Mouse (Mus musculus): ENCODE data around the gene Nlk. TPM values are rescaled to one million over a fixed set of nuclear protein-coding genes. Genes with fewer than 3 reads are reported as not detected.
"Not testable (repeated sequence)": the region's sequence is repeated elsewhere in the genome, so short reads cannot be mapped to it uniquely, and the experiment has no call there.

Gene Nlk
- total RNA-seq, 2 experiments from 2014 or later = 49.3 to 52.0 TPM

- no peak for DNase-seq
- intact Hi-C loops (cut with DNase I) = loop anchor here (10.0 kb wide), 1 partner anchor 134 kb away; the partner anchor contains the start of gene Lyrm9
Observed at GRCm38 (mm10) chr11:78691201-78691600, 6.0 kb downstream of the Nlk start.

DNA sequence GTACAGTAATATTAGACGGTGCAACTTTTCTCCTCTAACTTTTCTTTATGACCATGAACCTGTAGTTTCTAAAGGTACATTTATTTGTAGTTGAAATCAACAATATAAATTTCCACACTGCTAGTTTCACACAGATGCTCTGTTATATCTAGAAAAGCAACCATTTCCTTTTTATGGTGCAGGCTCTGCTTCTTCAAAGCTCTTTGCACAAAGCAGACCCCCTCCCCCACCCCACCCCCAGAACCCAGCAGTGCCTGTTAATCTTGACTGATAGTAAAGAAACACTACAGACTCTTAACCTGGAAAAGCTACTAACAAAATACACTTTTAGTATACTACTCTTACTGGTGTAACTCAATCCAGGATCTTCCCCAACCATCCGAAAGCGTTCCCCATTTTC lies 6.6 kb downstream of the Nlk start:
- no peak for DNase-seq
- intact Hi-C loops (cut with DNase I) = loop anchor here (10.0 kb wide), 1 partner anchor 134 kb away; the partner anchor contains the start of gene Lyrm9

DNA sequence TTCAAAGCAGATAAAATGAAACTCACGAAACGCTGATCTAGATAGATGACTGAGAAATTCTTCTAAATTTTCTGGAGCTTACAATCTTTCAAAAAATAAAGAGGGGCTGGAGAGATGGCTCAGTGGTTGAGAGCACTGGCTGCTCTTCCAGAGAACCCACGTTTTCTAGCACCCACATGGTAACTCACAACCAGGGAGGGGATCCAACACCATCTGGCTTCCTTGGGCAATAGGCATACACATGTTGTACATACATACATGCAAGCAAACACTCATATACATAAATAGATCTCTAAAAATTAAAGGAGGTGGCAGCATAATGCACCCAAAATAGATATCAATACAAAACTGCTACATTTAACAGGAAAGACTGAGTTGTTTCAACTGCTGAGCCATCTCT lies 16.1 kb downstream of the Nlk start:
- intact Hi-C loops (cut with DNase I) = no loop called here
- DNase-seq = no peak

GRCm38 (mm10) chr11:78678761-78679160 lies 18.4 kb downstream of the Nlk start:
- no peak for DNase-seq
- intact Hi-C loops (cut with DNase I) = loop anchor here (10.0 kb wide), 1 partner anchor 74 kb away; no protein-coding TSS in a partner anchor

GRCm38 (mm10) chr11:78668647-78669046 lies 28.5 kb downstream of the Nlk start:
- intact Hi-C loops (cut with DNase I) = no loop called here
- no peak for DNase-seq

DNA sequence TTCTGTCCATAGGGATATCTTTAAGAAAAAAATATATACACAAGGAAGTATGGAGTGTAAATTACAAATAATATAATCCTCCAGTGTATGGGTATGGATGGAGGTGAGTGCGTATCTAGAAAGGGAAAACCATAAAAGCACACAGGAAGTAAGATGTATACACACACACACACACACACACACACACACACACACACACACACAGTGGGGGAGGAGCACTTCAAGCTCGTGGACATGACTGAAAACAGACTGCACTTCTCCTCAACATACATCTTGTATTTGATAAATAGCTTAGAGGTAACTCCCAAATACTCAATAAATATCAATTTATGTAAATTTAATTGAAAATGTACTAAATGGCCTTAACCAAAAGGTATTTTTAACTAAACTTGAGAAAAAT lies 32.3 kb downstream of the Nlk start:
- intact Hi-C loops (cut with DNase I) = no loop called here
- no peak for DNase-seq

- no peak for DNase-seq
- intact Hi-C loops (cut with DNase I) = no loop called here
Observed at GRCm38 (mm10) chr11:78663916-78664315, 33.3 kb downstream of the Nlk start.

DNA sequence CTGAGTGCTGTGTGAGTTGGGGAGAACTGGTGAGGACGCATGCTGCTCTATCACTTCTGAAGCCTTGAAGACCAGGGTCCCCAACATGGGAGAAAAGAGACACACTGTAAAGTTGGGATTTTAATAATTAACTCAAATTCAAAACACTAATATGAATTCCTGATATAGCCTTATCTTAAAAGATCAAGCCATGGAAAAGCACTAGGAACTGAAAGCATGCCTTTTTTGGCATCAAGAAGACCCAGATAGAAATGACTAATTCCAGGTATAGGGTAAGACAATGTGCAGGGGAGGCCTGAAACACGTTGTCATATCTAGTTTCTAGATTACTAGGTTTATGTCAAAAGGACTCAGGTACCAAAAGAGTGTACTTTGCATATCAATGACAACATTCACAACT lies 48.0 kb downstream of the Nlk start:
- DNase-seq = no peak
- intact Hi-C loops (cut with DNase I) = no loop called here

GRCm38 (mm10) chr11:78648405-78648804 lies 48.8 kb downstream of the Nlk start:
- DNase-seq; intact Hi-C loops (cut with DNase I): not testable (repeated sequence)

DNA sequence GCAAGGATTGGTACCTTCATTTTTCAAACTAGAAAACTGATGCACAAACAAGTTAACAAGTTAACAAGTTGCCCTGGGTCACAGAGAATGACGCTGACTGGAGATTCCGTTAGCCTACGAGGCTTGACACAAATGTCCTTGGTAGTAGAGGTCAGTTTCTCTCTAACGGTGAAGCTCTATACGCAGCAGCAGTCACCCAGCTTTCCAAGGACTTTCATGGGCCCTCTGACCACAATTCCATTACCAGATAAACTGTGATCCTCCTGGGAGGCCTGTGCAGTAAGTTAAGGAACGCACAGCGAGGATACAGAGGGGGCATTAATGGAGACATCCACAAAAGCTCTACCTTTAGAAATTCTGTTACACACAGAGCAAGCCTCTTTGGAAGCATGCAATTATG lies 53.4 kb downstream of the Nlk start:
- no peak for DNase-seq
- intact Hi-C loops (cut with DNase I) = no loop called here

DNA sequence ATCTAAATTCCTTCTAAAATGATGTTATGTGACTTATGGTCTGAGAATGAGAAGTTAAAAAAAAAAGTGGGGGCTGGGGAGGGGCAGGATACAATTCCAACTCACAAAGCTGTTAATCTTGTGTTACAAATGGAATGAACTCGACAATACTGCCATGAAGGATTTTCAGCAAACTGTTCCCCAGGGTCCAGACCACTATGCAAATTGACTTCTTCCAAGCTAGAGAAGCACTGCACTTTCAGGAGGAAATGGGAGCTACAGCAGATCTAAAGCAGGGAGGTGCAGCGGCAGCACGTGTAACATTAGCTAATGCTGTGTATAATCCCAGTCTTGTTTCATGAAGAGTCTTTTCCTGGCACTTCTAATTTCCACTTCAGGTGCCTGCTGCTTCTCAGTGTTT lies 55.0 kb downstream of the Nlk start:
- no peak for DNase-seq

GRCm38 (mm10) chr11:78641088-78641487 lies 56.1 kb downstream of the Nlk start:
- intact Hi-C loops (cut with DNase I) = no loop called here
- DNase-seq = no peak

More for the DNA sequence above, 55.0 kb downstream of the Nlk start:
- intact Hi-C loops (cut with DNase I) = no loop called here

- no peak for DNase-seq
- intact Hi-C loops (cut with DNase I) = no loop called here
Observed at GRCm38 (mm10) chr11:78632782-78633181, 64.4 kb downstream of the Nlk start.

GRCm38 (mm10) chr11:78628871-78629270 lies 68.3 kb downstream of the Nlk start:
- no peak for DNase-seq
- intact Hi-C loops (cut with DNase I) = no loop called here

- DNase-seq = no peak
- intact Hi-C loops (cut with DNase I) = no loop called here
Observed at GRCm38 (mm10) chr11:78624377-78624776, 72.8 kb downstream of the Nlk start.

GRCm38 (mm10) chr11:78621926-78622325 lies 75.2 kb downstream of the Nlk start:
- no peak for DNase-seq
- intact Hi-C loops (cut with DNase I) = no loop called here

DNA sequence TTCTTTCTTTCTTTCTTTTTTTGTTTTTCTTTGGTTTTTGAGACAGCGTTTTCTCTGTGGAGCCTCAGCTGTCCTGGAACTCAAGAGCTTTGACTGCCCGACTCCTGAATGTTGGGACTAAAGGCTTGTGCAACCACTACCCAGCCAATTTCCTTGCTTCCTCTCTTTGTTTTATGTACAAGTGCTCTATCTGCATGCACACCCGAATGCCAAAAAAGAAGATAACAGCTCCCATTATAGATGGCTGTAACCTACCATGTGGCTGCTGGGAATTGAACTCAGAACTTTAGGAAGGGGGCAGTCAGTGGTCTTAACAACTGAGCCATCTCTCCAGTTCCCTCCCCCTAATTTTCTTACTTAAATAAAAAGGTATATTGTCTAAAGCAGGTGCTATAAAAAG lies 77.0 kb downstream of the Nlk start:
- intact Hi-C loops (cut with DNase I) = no loop called here
- no peak for DNase-seq

DNA sequence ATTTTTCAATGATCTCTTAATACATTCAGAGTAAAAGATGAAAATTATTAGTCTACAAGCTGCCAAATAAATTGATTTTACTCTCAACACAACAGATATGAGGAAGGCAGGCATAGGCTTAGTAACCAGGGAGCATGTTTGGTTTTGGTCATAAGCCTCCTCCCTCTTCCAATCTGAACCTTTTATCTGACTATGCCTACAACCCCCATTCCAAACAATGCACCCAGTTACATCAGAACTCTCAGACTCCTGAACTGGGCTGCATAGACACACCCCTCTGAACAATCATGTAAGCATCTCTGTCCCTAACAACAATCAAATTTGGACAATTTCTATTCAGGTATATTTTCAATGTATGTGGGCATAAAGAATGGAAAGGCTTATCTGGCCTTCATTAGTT lies 85.9 kb downstream of the Nlk start:
- no peak for DNase-seq
- intact Hi-C loops (cut with DNase I) = no loop called here

DNA sequence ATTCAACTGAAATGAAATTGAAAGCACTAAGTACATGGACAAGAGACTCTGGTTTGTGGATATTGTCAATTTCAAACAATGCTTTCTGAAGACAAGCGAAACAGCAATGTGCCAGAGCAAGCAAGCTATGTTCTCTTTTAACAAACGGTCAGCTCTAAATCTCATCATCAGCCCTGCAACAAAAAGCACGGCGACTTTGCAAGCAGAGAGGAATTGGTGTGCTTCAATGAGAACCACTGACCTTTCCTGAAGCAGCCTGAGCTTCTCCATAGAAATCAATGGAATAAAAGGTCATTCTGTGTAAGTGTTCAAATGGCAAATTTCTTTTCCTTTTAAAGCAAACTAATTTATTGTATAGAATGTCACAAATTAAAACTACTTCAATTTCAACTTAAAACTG lies 87.5 kb downstream of the Nlk start:
- intact Hi-C loops (cut with DNase I) = loop anchor here (10.0 kb wide), 1 partner anchor 65 kb away; no protein-coding TSS in a partner anchor
- DNase-seq = no peak

GRCm38 (mm10) chr11:78604826-78605225 lies 92.3 kb downstream of the Nlk start:
- intact Hi-C loops (cut with DNase I) = loop anchor here (10.0 kb wide), 1 partner anchor 70 kb away; no protein-coding TSS in a partner anchor
- no peak for DNase-seq

- intact Hi-C loops (cut with DNase I) = loop anchor here (10.0 kb wide), 1 partner anchor 72 kb away; no protein-coding TSS in a partner anchor
- DNase-seq = no peak
Observed at GRCm38 (mm10) chr11:78602781-78603180, 94.4 kb downstream of the Nlk start.

DNA sequence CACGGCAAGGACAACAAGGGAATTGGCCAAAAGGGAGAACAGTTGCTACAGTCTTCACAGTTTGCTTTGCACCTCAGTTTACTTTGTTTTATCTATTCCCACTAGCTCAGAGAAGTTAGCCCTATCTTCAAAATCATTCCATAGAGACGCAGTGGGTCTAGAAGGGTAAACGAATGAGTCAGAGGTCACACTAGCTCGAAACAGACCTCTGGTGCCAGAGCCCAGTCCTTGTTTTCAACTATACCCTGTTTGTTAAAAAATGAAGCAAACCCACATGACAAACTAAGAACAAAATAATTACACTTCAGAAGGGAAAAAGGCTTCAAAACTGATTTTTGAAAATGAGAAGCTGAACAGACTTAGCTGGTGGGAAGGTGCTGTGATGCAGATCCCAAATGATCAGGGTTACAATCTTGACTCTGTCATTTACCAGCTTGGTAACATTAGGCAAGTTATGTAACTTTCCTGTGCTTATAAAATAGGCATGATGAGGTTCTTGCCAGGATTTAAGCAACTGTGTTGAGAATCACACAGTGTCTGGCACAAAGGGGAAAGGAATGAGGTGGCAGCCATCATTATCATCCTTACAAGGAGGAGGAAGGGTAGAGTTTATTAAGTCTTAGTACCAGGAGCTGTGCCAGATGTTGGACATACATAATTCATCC lies 96.1 kb downstream of the Nlk start:
- DNase-seq = no peak
- intact Hi-C loops (cut with DNase I) = loop anchor here (10.0 kb wide), 1 partner anchor 74 kb away; no protein-coding TSS in a partner anchor

GRCm38 (mm10) chr11:78600496-78600895 lies 96.7 kb downstream of the Nlk start:
- no peak for DNase-seq
- intact Hi-C loops (cut with DNase I) = loop anchor here (10.0 kb wide), 1 partner anchor 74 kb away; no protein-coding TSS in a partner anchor
